Mouse (Mus musculus): ENCODE results near the gene Mogat2.

Mogat2 gene

GRCm38 (mm10) chr7:99238417-99238816 is at the start of gene Mogat2:
Gene Mogat2, minus strand, starts transcription at chr7:99238619.
- no peak for DNase-seq (ENCODE audit: extremely low read depth, low read depth, low spot score)

GRCm38 (mm10) chr7:99287287-99287686 is 48.9 kb upstream of the Mogat2 start:
- DNase-seq (ENCODE audit: extremely low read depth, low read depth, low spot score), result no peak

- no peak for DNase-seq (ENCODE audit: extremely low read depth, low read depth, low spot score)
Measured at GRCm38 (mm10) chr7:99279586-99279985, 41.2 kb upstream of the Mogat2 start.

- DNase-seq (ENCODE audit: extremely low read depth, low read depth, low spot score), result no peak
Measured at GRCm38 (mm10) chr7:99278309-99278708, 39.9 kb upstream of the Mogat2 start.

GRCm38 (mm10) chr7:99276679-99277078 is 38.3 kb upstream of the Mogat2 start:
- DNase-seq (ENCODE audit: extremely low read depth, low read depth, low spot score), result no peak

- DNase-seq (ENCODE audit: extremely low read depth, low read depth, low spot score), result no peak
Measured at GRCm38 (mm10) chr7:99275131-99275530, 36.7 kb upstream of the Mogat2 start.

GRCm38 (mm10) chr7:99271630-99272029 is 33.2 kb upstream of the Mogat2 start:
- DNase-seq (ENCODE audit: extremely low read depth, low read depth, low spot score), result no peak

GRCm38 (mm10) chr7:99268951-99269945 is 30.8 kb upstream of the Mogat2 start:
- DNase-seq (ENCODE audit: extremely low read depth, low read depth, low spot score), result no peak

GRCm38 (mm10) chr7:99268506-99268900 is 30.1 kb upstream of the Mogat2 start:
- DNase-seq (ENCODE audit: extremely low read depth, low read depth, low spot score), result no peak

- DNase-seq (ENCODE audit: extremely low read depth, low read depth, low spot score), result no peak
Measured at GRCm38 (mm10) chr7:99267897-99268505, 29.6 kb upstream of the Mogat2 start.

- DNase-seq (ENCODE audit: extremely low read depth, low read depth, low spot score), result no peak
Measured at GRCm38 (mm10) chr7:99267251-99267896, 29.0 kb upstream of the Mogat2 start, which contains the start of gene Map6. Gene Map6, plus strand, starts transcription at chr7:99267447.

GRCm38 (mm10) chr7:99264597-99264996 is 26.2 kb upstream of the Mogat2 start:
- DNase-seq (ENCODE audit: extremely low read depth, low read depth, low spot score), result no peak

- DNase-seq (ENCODE audit: extremely low read depth, low read depth, low spot score), result no peak
Measured at GRCm38 (mm10) chr7:99263509-99263908, 25.1 kb upstream of the Mogat2 start.

GRCm38 (mm10) chr7:99261900-99262299 is 23.5 kb upstream of the Mogat2 start:
- no peak for DNase-seq (ENCODE audit: extremely low read depth, low read depth, low spot score)

GRCm38 (mm10) chr7:99255006-99255405 is 16.6 kb upstream of the Mogat2 start:
- no peak for DNase-seq (ENCODE audit: extremely low read depth, low read depth, low spot score)

GRCm38 (mm10) chr7:99250386-99250785 is 12.0 kb upstream of the Mogat2 start:
- DNase-seq (ENCODE audit: extremely low read depth, low read depth, low spot score), result no peak

- DNase-seq (ENCODE audit: extremely low read depth, low read depth, low spot score), result no peak
Measured at GRCm38 (mm10) chr7:99249582-99249911, 11.1 kb upstream of the Mogat2 start.

- no peak for DNase-seq (ENCODE audit: extremely low read depth, low read depth, low spot score)
Measured at GRCm38 (mm10) chr7:99248906-99249581, 10.6 kb upstream of the Mogat2 start.

GRCm38 (mm10) chr7:99248157-99248742 is 9.8 kb upstream of the Mogat2 start:
- DNase-seq (ENCODE audit: extremely low read depth, low read depth, low spot score), result no peak

GRCm38 (mm10) chr7:99242097-99242496 is 3.7 kb upstream of the Mogat2 start:
- DNase-seq (ENCODE audit: extremely low read depth, low read depth, low spot score), result no peak

Measured in fat pad, adult 2 months (tissue).